Mouse (Mus musculus) cerebellum, adult 2 months (tissue): ENCODE data around the gene Sf3a2.

ENCODE experiments used
- CTCF ChIP-seq: fragments of 200-500 bp; IDR thresholded peaks from 2 replicates; pipeline ENCODE4 v1.5.1; 2011; ENCODE audit warnings: low read depth, mild to moderate bottlenecking, control low read depth, low read length, moderate library complexity, borderline replicate concordance; ENCODE audit not compliant: insufficient read depth
- POLR2A ChIP-seq: fragments of 200-500 bp; IDR thresholded peaks from 2 replicates; pipeline ENCODE4 v1.6.1; 2011; ENCODE audit warnings: low read length, control low read depth, borderline replicate concordance; ENCODE audit not compliant: insufficient read depth

DNA sequence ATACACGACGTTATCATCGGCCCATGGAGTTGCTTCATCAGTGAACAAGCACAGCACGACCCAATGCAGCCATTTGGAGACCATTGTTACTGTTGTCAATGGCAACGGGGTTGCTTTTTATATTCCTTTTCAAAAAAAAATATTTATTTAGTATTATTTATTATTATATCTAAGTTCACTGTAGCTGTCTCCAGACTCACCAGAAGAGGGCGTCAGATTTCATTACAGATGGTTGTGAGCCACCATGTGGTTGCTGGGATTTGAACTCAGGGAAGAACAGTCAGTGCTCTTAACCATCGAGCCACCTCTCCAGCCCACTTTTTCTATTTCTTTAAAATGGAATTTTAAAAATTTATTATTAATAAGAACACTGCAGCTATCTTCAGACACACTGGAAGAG, 16.8 kb downstream of the Sf3a2 start:
- TF ChIP-seq CTCF (no peak), POLR2A (no peak)
